Mouse (Mus musculus) left cerebral cortex, adult 2 months (tissue): ENCODE measurements around the gene Tstd3. TPM values are rescaled to one million over a fixed set of nuclear protein-coding genes. Genes with fewer than 3 reads are reported as not detected.

Experiments used
- DNase-seq, 2 experiments: peaks; one replicate each; pipeline ENCODE4 v3.0.0; 2021 to 2022; ENCODE audit warnings: low spot score in 2 of 2, mixed read lengths in 1 of 2; ENCODE audit errors: extremely low spot score in 1 of 2
- H3K27ac ChIP-seq: fragments of 200-600 bp; 2 replicates; pipeline ENCODE4 v1.8.1; 2022
- H3K4me3 ChIP-seq: fragments of 200-600 bp; 2 replicates; pipeline ENCODE4 v1.8.1; 2022
- CTCF ChIP-seq: fragments of 200-600 bp; IDR thresholded peaks from 2 replicates; pipeline ENCODE4 v1.8.1; 2022; ENCODE audit warnings: antibody characterized with exemption, mild to moderate bottlenecking, moderate library complexity
- intact Hi-C: fragments of 180-260 bp; cut with DNase I; formaldehyde crosslinking; loops from one replicate; pipeline ENCODE4 v1.15.1; 2025
- long read RNA-seq, 2 experiments: library from polyadenylated mRNA; stranded (forward); transcript quantifications; one replicate each; pipeline ENCODE4 v2.0.0; 2021; ENCODE audit warnings: borderline mapping rate in 2 of 2
- total RNA-seq, 2 experiments: library from RNA; stranded (reverse); gene quantifications; 2 replicates each; pipeline ENCODE4 v1.2.3; 2021

The Tstd3 gene
- 10 to 100 TPM; 22.8 to 24.8 TPM for total RNA-seq
- long read RNA-seq, experiment 1, transcript Tstd3-201 (4 exons, 1,588 nt), result major isoform, 15 of 20 reads
- long read RNA-seq, experiment 1, partial matches to known transcripts, result 0 of 20 reads
- long read RNA-seq, experiment 1, other reads (novel, unspliced or antisense), result 5 of 20 reads
- long read RNA-seq, experiment 2, transcript Tstd3-201 (4 exons, 1,588 nt), result major isoform, 10 of 14 reads
- long read RNA-seq, experiment 2, partial matches to known transcripts, result 2 of 14 reads
- long read RNA-seq, experiment 2, other reads (novel, unspliced or antisense), result 2 of 14 reads

GRCm38 (mm10) chr4:21766863-21767304, at the start of gene Tstd3, which contains the start of gene Usp45:
TSS of gene Tstd3 (minus strand) at chr4:21767212.
TSS of gene Usp45 (plus strand) at chr4:21767156.
- H3K27ac ChIP-seq, result peak within 1 kb of the TSS; percentile 91
- H3K4me3 ChIP-seq, result peak within 1 kb of the TSS; percentile 71
- DNase-seq, result peak; percentile 84 to 89
- TF ChIP-seq CTCF, result peak; percentile 99
- intact Hi-C loops, result loop anchor here (2.0 kb wide), 1 partner anchor 40 kb away; the partner anchor contains the start of gene Ccnc

- intact Hi-C loops, result loop anchor here (2.0 to 5.0 kb wide), 2 partner anchors 87 to 377 kb away; partner anchors contain the start of gene Ccnc
- TF ChIP-seq CTCF, result peak; percentile 93
- Histone ChIP-seq H3K4me3 (no peak overlapping the region), H3K27ac (no peak overlapping the region)
- DNase-seq, result peak in 1 of 2 experiments; percentile 31
These were observed 47.0 kb upstream of the Tstd3 start for GRCm38 (mm10) chr4:21814029-21814428.

DNA sequence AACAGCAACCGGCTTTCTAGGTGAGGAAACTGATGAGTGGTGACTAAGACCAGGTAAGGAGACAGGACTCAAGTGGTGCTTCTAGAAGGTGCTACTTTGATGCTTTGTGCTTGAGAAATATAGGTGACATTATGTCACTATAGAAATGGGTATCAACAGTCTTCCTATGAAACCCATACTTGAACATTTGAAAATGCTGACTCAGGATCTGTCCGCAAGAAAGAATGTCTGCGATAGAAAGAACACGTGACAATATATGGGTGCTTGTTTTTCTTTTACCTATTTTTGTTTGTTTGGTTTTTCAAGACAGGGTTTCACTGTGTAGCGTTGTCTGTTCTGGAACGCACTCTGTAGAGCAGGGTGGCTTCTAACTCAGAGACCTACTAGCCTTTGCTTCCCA, 45.6 kb upstream of the Tstd3 start:
- intact Hi-C loops, result loop anchor here (2.0 to 5.0 kb wide), 2 partner anchors 85 to 276 kb away; partner anchors contain the start of gene Ccnc
- TF ChIP-seq CTCF, result no peak
- H3K4me3 ChIP-seq, result no peak overlapping the region

DNA sequence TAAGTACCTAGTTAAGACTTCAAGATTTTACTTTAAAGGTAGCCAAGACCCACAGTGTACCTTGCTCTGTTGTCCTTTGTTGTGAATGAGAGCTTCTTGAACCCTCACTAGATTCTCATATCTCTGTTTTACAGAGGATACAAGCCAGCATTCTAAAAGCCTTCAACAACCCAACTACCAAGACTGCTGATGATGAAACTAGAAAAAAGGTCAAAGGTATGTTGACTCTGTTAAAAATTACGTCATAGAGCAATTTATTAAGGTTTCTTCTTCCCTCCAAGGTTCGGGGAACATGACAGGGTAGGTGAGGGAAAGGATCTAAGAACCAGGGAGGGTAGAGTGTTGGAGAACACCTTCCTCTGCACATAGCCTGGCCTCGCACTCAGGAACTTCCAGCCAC, 43.6 kb upstream of the Tstd3 start:
- no peak overlapping the region for H3K4me3 ChIP-seq
- no peak for TF ChIP-seq CTCF
- no peak for DNase-seq
- intact Hi-C loops, result loop anchor here (5.0 kb wide), 1 partner anchor 83 kb away; the partner anchor contains the start of gene Ccnc
- no peak overlapping the region for H3K27ac ChIP-seq

More for the DNA sequence above, 45.6 kb upstream of the Tstd3 start:
- DNase-seq, result no peak
- no peak overlapping the region for H3K27ac ChIP-seq

- intact Hi-C loops, result no loop called here
- no peak for DNase-seq
- Histone ChIP-seq H3K27ac (no peak overlapping the region), H3K4me3 (no peak overlapping the region)
- no peak for TF ChIP-seq CTCF
These were observed 40.2 kb upstream of the Tstd3 start for GRCm38 (mm10) chr4:21807204-21807603.

DNA sequence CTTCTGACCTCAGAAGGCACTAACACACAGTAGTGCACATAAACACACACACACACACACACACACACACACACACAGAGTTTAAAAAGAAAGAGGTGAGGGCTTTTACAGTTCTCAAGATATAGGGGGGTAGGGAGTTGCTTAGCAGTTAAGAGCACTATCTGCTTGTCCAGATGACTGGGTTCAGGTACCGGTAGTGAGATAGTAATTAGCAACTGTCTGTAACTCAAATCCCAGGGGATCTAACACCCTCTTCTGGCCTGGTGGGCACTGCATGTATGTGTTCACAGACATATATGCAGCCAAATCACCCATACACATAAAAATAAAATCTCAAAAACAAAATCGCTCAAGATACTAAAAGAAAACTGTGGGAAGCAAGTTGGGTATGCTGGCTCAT, 34.6 kb upstream of the Tstd3 start:
- H3K4me3 ChIP-seq, result no peak overlapping the region
- TF ChIP-seq CTCF, result no peak
- DNase-seq, result no peak
- intact Hi-C loops, result no loop called here
- H3K27ac ChIP-seq, result no peak overlapping the region

GRCm38 (mm10) chr4:21801013-21801412, 34.0 kb upstream of the Tstd3 start:
- Histone ChIP-seq H3K27ac (no peak overlapping the region), H3K4me3 (no peak overlapping the region)
- no peak for DNase-seq
- no peak for TF ChIP-seq CTCF
- intact Hi-C loops, result no loop called here

DNA sequence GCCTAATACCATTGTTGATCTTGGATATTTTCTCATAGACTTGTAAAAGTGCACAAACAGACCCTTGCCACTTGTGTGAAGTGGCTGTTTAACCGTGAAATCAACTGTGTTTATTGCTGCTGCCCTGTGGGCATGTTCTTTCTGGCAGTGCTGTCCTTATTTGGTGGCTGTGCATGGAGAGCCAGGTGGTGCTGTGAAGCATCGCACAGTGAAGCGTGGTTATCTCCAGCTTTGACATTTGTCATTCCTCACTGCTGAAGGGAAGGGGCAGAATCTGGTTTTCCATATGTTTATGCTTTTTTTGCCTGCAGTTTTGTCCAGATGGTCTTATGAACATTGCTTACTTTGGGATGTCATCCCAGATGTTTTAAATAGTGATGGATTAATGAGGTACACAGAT, 26.6 kb upstream of the Tstd3 start:
- no peak overlapping the region for H3K27ac ChIP-seq
- DNase-seq, result no peak
- intact Hi-C loops, result no loop called here
- H3K4me3 ChIP-seq, result no peak overlapping the region
- no peak for TF ChIP-seq CTCF

DNA sequence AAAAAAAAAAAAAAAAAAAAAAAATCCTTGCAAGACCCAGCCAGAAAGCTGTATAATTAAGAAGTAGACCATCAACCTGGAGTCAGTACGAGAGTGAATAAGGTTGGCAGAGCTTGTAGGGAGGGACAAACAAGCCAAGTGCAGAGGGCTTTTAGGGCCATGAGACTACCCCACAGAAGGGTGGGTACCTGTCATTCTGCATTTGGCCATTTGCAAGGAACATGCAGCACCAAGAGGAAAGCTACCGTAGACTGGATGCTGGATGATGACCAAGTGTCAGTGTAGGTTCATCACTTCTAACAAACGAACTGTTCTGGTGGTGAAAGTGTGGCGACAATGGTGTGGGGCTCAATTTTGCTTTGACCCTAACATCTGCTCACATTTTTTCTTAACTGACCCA, 22.8 kb upstream of the Tstd3 start:
- H3K4me3 ChIP-seq, result no peak overlapping the region
- no peak for TF ChIP-seq CTCF
- no peak for DNase-seq
- no peak overlapping the region for H3K27ac ChIP-seq
- intact Hi-C loops, result no loop called here

DNA sequence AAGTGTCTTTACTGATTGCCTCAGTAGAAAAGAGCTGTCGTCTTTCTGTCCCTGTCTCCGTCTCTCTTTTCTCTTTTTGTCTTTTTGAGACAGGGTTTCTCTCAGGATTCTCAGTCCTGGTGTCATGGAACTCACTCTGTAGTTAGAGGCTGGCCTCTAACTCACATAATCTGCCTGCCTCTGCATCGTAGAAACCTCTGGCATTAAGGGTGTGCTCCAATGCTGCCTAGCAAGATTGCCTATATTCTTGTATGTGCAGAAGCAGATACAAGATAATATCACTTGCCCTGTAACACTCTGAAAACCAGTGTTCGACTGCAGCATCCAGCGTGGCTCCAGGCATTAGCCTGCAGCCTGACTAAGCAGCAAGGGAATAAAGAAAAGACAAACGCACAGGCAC, 21.9 kb upstream of the Tstd3 start:
- H3K4me3 ChIP-seq, result no peak overlapping the region
- intact Hi-C loops, result no loop called here
- no peak for DNase-seq
- H3K27ac ChIP-seq, result no peak overlapping the region
- no peak for TF ChIP-seq CTCF

DNA sequence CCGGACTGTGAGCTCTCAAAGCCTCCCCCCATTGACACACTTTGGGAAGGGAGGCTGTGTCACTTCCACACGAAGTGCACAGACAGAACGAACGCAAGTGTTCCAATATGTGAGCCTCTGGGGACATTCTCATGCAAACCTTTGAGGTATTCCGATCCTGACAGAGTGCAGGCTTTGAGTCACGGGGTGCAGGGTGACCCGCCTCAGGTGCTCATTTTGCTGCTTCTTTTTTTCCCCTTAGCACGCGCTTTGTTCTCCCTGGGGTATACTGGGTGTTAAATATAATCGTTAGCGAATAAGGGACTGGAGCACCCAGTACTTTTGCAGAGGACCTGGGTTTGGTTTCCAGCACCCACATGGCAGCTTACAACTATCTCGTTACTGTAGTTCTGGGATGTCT, 19.3 kb upstream of the Tstd3 start:
- Histone ChIP-seq H3K27ac (no peak overlapping the region), H3K4me3 (no peak overlapping the region)
- no peak for DNase-seq
- intact Hi-C loops, result no loop called here
- no peak for TF ChIP-seq CTCF

- intact Hi-C loops, result no loop called here
These were observed 14.1 kb upstream of the Tstd3 start for GRCm38 (mm10) chr4:21780816-21781726.

More at GRCm38 (mm10) chr4:21780816-21781726, 14.1 kb upstream of the Tstd3 start:
- H3K27ac ChIP-seq, result no peak overlapping the region
- TF ChIP-seq CTCF, result no peak
- no peak for DNase-seq
- H3K4me3 ChIP-seq, result no peak overlapping the region
